Mouse (Mus musculus) E14TG2a.4 (cell line): ENCODE results near the gene Mtss1l.

Experiments used
- CTCF ChIP-seq: conservative IDR thresholded peaks from 2 replicates; pipeline ENCODE4 v1.5.1; 2014; ENCODE audit warnings: low read length
- NANOG ChIP-seq: IDR thresholded peaks from 2 replicates; pipeline ENCODE4 v1.6.1; 2014; ENCODE audit warnings: borderline replicate concordance, low read length, mixed read lengths
- POU5F1 ChIP-seq: IDR thresholded peaks from 2 replicates; pipeline ENCODE4 v1.6.1; 2014; ENCODE audit warnings: low read length, borderline replicate concordance

DNA sequence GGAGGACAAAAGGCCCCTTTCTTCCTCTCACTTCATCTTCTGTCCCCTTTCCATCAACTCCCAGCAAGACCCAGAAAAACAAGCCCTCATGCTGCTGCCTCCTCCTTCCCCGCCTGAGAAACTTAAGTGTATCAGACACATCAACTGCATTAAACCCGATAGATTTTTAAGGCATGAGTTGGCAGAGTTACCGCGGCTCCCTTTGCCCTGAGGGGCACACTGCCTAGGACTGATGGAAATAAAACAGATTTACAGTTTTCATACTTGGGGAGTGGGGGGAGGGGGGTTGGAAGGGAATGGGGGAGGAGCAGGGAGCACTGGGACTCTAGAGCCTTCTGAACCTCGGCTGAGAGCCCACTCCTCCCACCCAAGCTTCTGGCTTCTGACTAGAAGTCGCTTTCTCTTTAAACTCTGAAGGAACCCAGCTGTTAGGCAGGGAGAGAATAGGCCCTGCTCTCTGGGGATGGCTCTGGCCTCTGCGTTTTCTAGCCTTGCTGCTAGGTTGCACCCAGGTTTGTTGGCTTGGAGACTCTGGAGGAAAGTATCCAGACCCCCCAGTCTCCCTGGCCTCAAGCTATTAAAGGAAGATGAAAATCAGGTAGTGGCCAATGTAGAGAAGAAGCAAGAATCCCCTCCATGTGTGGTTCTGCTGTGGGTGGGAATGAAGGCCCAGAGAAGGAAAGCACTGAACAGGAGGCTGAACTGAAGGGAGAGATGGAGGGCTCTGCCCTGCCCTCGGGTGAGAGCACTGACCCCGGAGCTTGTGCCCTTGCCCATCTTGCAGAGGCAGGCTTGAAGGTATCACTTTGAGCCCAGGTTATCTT, 18.4 kb upstream of the Mtss1l start:
- no peak for TF ChIP-seq CTCF
- no peak for TF ChIP-seq NANOG
- TF ChIP-seq POU5F1, result no peak
